Mouse (Mus musculus) embryonic facial prominence, embryonic 13.5 days (tissue): Measurements from ENCODE around the gene Rab14. TPM values are rescaled to one million over a fixed set of nuclear protein-coding genes. Genes with fewer than 3 reads are reported as not detected.

Experiments
- ATAC-seq: fragments of 200-750 bp; cut with Nextera tagmentation; 2 replicates; pipeline ENCODE4 v1.8.0; 2017; ENCODE audit warnings: low read depth; ENCODE audit not compliant: insufficient number of reproducible peaks, insufficient read depth, low FRiP score, low TSS enrichment
- H3K27ac ChIP-seq: fragments of 300-500 bp; sonication (generic); 2 replicates; pipeline ENCODE4 v1.5.1; 2015; ENCODE audit warnings: moderate library complexity, mild to moderate bottlenecking, inconsistent platforms
- H3K27me3 ChIP-seq: fragments of 300-500 bp; sonication (generic); 2 replicates; pipeline ENCODE4 v1.6.1; 2015; ENCODE audit warnings: mild to moderate bottlenecking, inconsistent platforms
- H3K36me3 ChIP-seq: fragments of 300-500 bp; sonication (generic); 2 replicates; pipeline ENCODE4 v1.6.1; 2015; ENCODE audit warnings: mild to moderate bottlenecking, inconsistent platforms
- H3K4me1 ChIP-seq: fragments of 300-500 bp; sonication (generic); 2 replicates; pipeline ENCODE4 v1.6.1; 2015; ENCODE audit warnings: inconsistent platforms
- H3K4me2 ChIP-seq: fragments of 300-500 bp; sonication (generic); 2 replicates; pipeline ENCODE4 v1.6.1; 2015; ENCODE audit warnings: moderate library complexity, mild to moderate bottlenecking, inconsistent platforms
- H3K4me3 ChIP-seq: fragments of 300-500 bp; sonication (generic); 2 replicates; pipeline ENCODE4 v1.5.1; 2015; ENCODE audit warnings: mild to moderate bottlenecking, inconsistent platforms
- H3K9ac ChIP-seq: fragments of 300-500 bp; sonication (generic); 2 replicates; pipeline ENCODE4 v1.6.1; 2015; ENCODE audit warnings: mild to moderate bottlenecking, inconsistent platforms
- H3K9me3 ChIP-seq: fragments of 300-500 bp; sonication (generic); 2 replicates; pipeline ENCODE4 v1.6.1; 2016; ENCODE audit warnings: inconsistent platforms
- WGBS: fragments of 180-500 bp; shearing (Covaris S2); methylation state at CpG from one replicate; pipeline ENCODE4 v1.1.7; 2015; ENCODE audit warnings: mixed read lengths; 5-methylcytosine and 5-hydroxymethylcytosine counted together
- polyA plus RNA-seq: library from polyadenylated mRNA; unstranded; fragments of >200 nt; fragmentation: Nextera tagmentation; extraction: Ambion mirVana; gene quantifications from 2 replicates; pipeline ENCODE4 v1.2.1, GENCODE M21; 2015

Gene Rab14
- polyA plus RNA-seq, 1 experiment from 2014 or later = 354 TPM

DNA sequence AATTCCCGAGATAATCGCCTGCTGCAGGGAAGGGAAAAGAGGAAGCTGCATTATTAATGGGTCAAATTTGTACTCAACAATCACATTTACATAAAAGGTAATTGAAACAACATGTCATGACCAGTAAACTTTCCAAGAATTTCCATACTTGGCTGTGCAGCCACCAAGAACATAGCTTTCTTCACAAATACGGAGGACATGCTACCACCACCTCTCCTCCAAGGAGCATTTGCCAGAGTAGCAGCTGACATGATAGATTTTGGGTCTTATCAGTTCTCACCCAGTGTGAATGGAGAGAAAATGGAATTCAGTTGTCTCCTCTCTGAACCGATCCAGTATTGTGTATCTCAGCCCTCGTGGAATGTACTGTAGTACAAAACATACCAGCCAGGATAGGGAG is 1.4 kb downstream of the Rab14 start:
- Histone ChIP-seq H3K4me2 (peak overlapping the region; percentile 89), H3K4me3 (peak overlapping the region; percentile 100), H3K9me3 (no peaks in the 10 kb centered on the region), H3K36me3 (peaks cover 6% of the 10 kb centered on the region), H3K27me3 (no peaks in the 10 kb centered on the region), H3K4me1 (peaks cover 14% of the 10 kb centered on the region), H3K9ac (peak overlapping the region; percentile 100), H3K27ac (peak overlapping the region; percentile 99)
- no peak for ATAC-seq
- WGBS = 7% methylated on average over 5 of the region's 5 CpGs

GRCm38 (mm10) chr2:35195626-35196544 is 5.0 kb downstream of the Rab14 start:
- no peak overlapping the region for H3K9ac ChIP-seq
- peaks cover 14% of the 10 kb centered on the region for H3K4me1 ChIP-seq
- no peaks in the 10 kb centered on the region for H3K9me3 ChIP-seq
- H3K27ac ChIP-seq = no peak overlapping the region
- ATAC-seq = no peak
- H3K4me3 ChIP-seq = no peak overlapping the region
- H3K27me3 ChIP-seq = no peaks in the 10 kb centered on the region
- H3K36me3 ChIP-seq = peaks cover 12% of the 10 kb centered on the region
- H3K4me2 ChIP-seq = no peak overlapping the region
- WGBS = 67% methylated on average over 6 of the region's 6 CpGs

- 91% methylated on average over 1 of the region's 1 CpGs for WGBS
- no peak for ATAC-seq
- Histone ChIP-seq H3K27me3 (no peaks in the 10 kb centered on the region), H3K9ac (no peak overlapping the region), H3K9me3 (no peaks in the 10 kb centered on the region), H3K4me2 (no peak overlapping the region), H3K27ac (no peak overlapping the region), H3K4me3 (no peak overlapping the region), H3K36me3 (peaks cover 27% of the 10 kb centered on the region), H3K4me1 (peaks cover 7% of the 10 kb centered on the region)
Observed at GRCm38 (mm10) chr2:35193976-35194375, 6.9 kb downstream of the Rab14 start.

GRCm38 (mm10) chr2:35188929-35189328 is 12.0 kb downstream of the Rab14 start:
- H3K27ac ChIP-seq = no peak overlapping the region
- H3K9me3 ChIP-seq = no peaks in the 10 kb centered on the region
- no peak overlapping the region for H3K4me3 ChIP-seq
- no peak for ATAC-seq
- H3K36me3 ChIP-seq = peaks cover 51% of the 10 kb centered on the region
- no peaks in the 10 kb centered on the region for H3K27me3 ChIP-seq
- no peaks in the 10 kb centered on the region for H3K4me1 ChIP-seq
- H3K4me2 ChIP-seq = no peak overlapping the region
- H3K9ac ChIP-seq = no peak overlapping the region
- WGBS = 85% methylated on average over 5 of the region's 5 CpGs

GRCm38 (mm10) chr2:35183115-35183673 is 17.7 kb downstream of the Rab14 start:
- Histone ChIP-seq H3K36me3 (peaks cover 72% of the 10 kb centered on the region), H3K27ac (no peak overlapping the region), H3K4me1 (no peaks in the 10 kb centered on the region), H3K9me3 (no peaks in the 10 kb centered on the region), H3K9ac (no peak overlapping the region), H3K27me3 (no peaks in the 10 kb centered on the region), H3K4me3 (no peak overlapping the region), H3K4me2 (no peak overlapping the region)
- whole genome bisulfite sequencing = 76% methylated on average over 6 of the region's 6 CpGs
- ATAC-seq = no peak

DNA sequence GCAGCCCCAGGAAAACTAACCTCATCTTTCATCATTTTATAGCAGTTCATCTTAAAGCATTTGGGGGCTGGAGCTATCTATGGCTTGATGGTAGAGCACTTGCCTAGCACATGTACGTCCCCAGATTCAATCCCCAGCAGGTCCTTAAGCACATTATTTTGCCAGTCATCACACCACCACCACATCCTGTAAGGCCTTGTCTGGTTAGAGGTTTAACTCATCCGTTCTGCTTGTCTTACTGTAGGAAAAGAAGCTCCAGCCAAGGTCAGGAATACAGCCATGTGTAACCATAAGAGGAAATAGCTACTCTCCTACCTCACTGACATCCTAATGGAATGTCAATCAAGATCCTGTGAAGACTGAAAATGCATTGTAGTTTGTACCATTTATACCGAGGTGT is 22.8 kb downstream of the Rab14 start:
- 89% methylated on average over 3 of the region's 3 CpGs for WGBS
- no peak for ATAC-seq
- Histone ChIP-seq H3K36me3 (peaks cover 89% of the 10 kb centered on the region), H3K27ac (no peak overlapping the region), H3K9me3 (no peaks in the 10 kb centered on the region), H3K9ac (no peak overlapping the region), H3K27me3 (no peaks in the 10 kb centered on the region), H3K4me3 (no peak overlapping the region), H3K4me2 (no peak overlapping the region), H3K4me1 (no peaks in the 10 kb centered on the region)

- ATAC-seq = no peak
- Histone ChIP-seq H3K27ac (no peak overlapping the region), H3K9ac (no peak overlapping the region), H3K27me3 (no peaks in the 10 kb centered on the region), H3K9me3 (no peaks in the 10 kb centered on the region), H3K36me3 (peaks cover 94% of the 10 kb centered on the region), H3K4me2 (no peak overlapping the region), H3K4me3 (no peak overlapping the region), H3K4me1 (no peaks in the 10 kb centered on the region)
- 86% methylated on average over 12 of the region's 12 CpGs for WGBS
Observed at GRCm38 (mm10) chr2:35175281-35176065, 25.4 kb downstream of the Rab14 start.

GRCm38 (mm10) chr2:35174100-35174499 is 26.8 kb downstream of the Rab14 start:
- Histone ChIP-seq H3K9me3 (no peaks in the 10 kb centered on the region), H3K36me3 (peaks cover 93% of the 10 kb centered on the region), H3K27me3 (no peaks in the 10 kb centered on the region), H3K9ac (no peak overlapping the region), H3K4me2 (no peak overlapping the region), H3K4me1 (no peaks in the 10 kb centered on the region), H3K4me3 (no peak overlapping the region), H3K27ac (no peak overlapping the region)
- ATAC-seq = no peak
- 34% methylated on average over 5 of the region's 5 CpGs for WGBS

DNA sequence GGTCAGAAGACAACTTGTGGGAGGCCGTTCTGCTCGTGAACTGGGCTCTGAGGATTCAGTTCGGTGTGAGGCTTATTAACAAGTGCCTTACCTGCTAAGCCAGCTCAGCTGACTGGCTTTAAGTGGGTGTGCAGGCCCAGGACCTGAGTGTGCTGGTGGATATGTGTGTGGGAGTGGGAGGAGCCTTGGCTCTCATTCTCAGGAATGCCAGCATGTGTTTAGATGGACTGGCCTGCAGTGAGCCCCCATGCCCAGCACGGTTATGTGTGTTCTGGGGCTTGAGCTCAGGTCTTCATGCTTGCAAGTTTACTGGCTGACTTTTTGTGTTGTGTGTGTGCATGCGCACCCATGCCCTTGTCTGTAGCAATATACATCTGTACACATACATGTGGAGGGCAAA is 27.3 kb downstream of the Rab14 start:
- H3K27me3 ChIP-seq = no peaks in the 10 kb centered on the region
- no peak overlapping the region for H3K9ac ChIP-seq
- H3K27ac ChIP-seq = no peak overlapping the region
- WGBS = 93% methylated on average over 5 of the region's 5 CpGs
- no peak for ATAC-seq
- peaks cover 91% of the 10 kb centered on the region for H3K36me3 ChIP-seq
- H3K4me3 ChIP-seq = no peak overlapping the region
- no peaks in the 10 kb centered on the region for H3K9me3 ChIP-seq
- H3K4me1 ChIP-seq = no peaks in the 10 kb centered on the region
- no peak overlapping the region for H3K4me2 ChIP-seq

DNA sequence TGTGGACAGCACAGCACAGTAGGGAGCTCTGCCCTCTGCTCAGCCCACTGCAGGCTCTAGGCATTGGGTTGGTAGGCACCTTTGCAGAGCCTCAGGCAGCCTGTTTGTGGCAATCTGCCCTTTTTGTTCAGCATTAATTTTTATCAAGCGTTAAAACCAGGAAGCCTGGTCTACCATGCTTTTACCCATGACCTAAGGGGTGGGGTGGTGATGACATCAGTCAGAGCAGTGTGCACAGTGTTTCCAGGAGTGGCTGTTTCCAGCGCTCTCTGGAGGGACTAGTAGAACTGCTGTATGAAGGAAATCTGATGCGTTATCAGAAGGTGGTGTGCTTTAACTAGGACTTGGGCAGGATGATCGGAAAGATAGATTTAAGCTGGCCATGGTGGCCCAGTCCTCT is 28.7 kb downstream of the Rab14 start:
- Histone ChIP-seq H3K9me3 (no peaks in the 10 kb centered on the region), H3K27ac (0 out of 2 replicates have a peak overlapping the region, but pooled peaks have one; percentile 8), H3K4me2 (no peak overlapping the region), H3K9ac (no peak overlapping the region), H3K27me3 (no peaks in the 10 kb centered on the region), H3K36me3 (peaks cover 93% of the 10 kb centered on the region), H3K4me3 (no peak overlapping the region), H3K4me1 (no peaks in the 10 kb centered on the region)
- ATAC-seq = no peak
- WGBS = 88% methylated on average over 4 of the region's 4 CpGs

DNA sequence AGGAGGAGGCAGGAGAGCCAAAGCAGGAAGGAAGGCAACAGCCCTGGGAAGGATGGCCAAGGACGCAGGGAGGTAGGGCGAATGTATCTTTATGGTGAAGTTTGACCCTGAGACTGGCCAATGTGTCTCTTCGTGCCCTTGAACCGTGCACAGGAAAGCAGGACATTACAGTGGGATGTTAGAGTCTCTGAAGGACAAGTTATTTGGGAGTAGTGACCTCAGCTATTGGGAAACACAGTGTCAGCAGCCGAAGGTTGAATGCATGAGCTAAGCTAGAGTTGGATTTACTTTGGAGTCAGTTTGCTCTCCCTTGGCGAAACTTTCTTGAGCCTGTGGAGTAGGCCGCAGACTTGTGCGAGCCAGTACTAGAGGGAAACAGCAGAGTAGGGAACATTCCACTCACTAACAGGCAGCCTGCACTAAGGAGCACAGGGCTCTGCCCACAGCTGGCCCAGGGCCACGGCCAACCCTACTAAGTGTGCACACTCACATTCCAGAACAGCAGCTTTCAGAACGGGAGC is 29.5 kb downstream of the Rab14 start:
- Histone ChIP-seq H3K9ac (no peak overlapping the region), H3K4me3 (no peak overlapping the region), H3K9me3 (no peaks in the 10 kb centered on the region), H3K4me2 (no peak overlapping the region), H3K36me3 (peaks cover 93% of the 10 kb centered on the region), H3K27me3 (no peaks in the 10 kb centered on the region), H3K27ac (no peak overlapping the region), H3K4me1 (no peaks in the 10 kb centered on the region)
- ATAC-seq = no peak
- 88% methylated on average over 10 of the region's 10 CpGs for WGBS
